Mouse (Mus musculus) CD4-positive helper T cell, adult 2 months (primary cell): ENCODE data around the gene Rnf149.
"Not testable (repeated sequence)": the region's sequence is repeated elsewhere in the genome, so short reads cannot be mapped to it uniquely, and the experiment has no call there.

Experiments
- DNase-seq: peaks from one replicate; pipeline ENCODE4 v3.0.0-alpha.2; 2012; ENCODE audit warnings: low read depth, missing footprints, low spot score

Gene Rnf149

DNA sequence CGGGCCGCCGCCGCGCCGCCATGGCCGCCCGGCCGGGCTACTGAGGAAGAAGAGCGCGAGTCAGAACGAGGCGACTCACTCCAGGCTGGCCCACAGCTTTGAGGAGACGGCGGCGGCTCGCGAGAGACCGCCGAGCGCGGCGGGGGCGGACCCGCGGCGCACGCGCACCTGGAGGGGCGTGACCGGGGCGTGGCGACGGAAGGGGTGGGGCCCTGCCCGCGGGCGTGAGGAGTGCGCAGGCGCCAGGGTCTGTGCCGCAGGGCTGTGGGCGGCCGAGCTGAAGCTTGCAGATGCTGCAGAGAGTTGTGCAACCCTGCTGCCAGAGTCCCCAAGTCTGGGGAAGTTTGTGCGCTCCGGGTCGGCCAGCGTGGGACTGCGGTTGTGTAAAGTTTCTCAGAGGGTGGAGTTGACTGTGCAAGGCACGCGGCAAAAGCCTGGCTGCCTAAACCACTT is at the start of gene Rnf149:
Gene Rnf149 (minus strand): TSS at position 153 of the 453 bp plus-strand sequence.
- peak; percentile 94 for DNase-seq

DNA sequence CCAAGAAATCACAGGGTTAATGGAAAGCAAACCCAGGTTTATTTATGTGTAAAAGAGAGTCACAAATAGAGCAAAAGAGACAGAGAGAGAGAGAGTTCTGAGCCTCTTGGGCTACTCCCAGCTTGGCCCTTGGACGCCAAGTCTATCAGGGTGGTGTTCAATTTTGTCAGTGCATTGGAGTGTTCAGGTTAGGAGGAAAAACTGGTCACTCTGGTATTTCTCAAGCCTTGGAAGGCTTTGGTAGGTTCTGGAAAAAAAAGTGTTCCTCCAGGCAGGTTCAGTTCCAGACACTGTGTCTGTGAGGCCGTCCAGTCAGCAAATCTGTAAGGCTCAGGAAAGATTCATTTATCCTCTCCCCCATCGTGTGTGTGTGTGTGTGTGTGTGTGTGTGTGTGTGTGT is 48.3 kb upstream of the Rnf149 start:
- no peak for DNase-seq

DNA sequence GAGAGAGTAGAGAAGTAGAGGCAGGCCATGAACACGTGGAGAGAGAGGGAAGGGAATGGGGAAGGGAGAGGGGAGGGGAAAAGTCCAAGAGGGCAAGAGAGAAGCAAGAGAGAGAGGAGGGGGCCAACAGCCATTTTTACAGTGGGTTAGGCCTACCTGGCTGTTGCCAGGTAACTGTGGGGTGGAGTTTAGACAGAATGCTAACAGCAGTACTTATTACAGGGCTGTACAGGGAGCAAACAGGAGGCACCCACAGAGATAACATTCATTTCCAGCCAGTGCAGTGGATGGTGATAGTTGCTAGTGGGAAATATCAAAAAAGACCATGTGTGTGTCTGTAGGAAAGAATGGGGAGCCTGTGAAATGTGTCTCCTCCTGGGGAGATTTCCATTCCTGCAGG is 46.5 kb upstream of the Rnf149 start:
- no peak for DNase-seq

GRCm38 (mm10) chr1:39623106-39623505 is 45.9 kb upstream of the Rnf149 start:
- DNase-seq: no peak

DNA sequence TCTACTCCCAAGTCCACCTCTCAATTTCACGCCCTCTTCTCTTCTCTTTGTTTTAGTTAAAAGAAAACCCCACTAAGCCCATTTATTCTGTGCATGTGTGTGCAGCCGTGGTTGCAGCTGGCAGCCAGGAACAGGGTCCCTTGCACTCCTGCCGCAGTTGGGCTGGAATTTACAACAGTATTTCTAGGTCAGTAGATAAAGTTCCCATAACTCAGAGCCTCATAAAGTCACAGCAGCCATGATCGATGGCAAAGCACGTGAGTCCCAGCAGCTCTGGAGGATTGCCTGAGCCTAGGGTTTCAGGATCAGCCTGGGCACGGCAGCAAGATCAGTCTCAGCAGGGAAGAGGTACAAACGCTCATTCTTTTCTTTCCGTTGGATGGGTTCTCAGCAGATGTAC is 41.3 kb upstream of the Rnf149 start:
- no peak for DNase-seq

- no peak for DNase-seq
Measured at GRCm38 (mm10) chr1:39615526-39615925, 38.3 kb upstream of the Rnf149 start.

GRCm38 (mm10) chr1:39614462-39615279 is 37.5 kb upstream of the Rnf149 start:
- DNase-seq: peak; percentile 34

DNA sequence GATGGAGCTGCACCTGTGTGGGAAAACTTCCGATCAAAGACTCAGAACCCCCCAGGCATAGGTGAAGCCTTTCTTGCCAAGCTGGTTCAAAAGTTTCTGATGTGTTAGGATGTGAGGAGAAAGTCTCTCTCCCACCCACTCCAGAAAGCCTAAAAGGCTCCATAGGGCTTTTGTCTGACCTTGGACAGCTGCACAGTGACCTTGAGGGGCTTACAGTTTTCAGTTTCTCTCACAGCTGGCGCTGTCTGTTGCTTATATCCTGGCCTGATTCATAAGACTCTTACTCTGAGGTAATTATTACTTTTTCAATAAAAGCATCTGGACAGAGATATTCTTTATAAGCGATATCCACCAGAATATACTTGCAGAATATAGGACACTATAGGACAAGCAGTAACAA is 35.9 kb upstream of the Rnf149 start:
- DNase-seq: no peak

- DNase-seq: no peak
Measured at GRCm38 (mm10) chr1:39612491-39612890, 35.3 kb upstream of the Rnf149 start.

DNA sequence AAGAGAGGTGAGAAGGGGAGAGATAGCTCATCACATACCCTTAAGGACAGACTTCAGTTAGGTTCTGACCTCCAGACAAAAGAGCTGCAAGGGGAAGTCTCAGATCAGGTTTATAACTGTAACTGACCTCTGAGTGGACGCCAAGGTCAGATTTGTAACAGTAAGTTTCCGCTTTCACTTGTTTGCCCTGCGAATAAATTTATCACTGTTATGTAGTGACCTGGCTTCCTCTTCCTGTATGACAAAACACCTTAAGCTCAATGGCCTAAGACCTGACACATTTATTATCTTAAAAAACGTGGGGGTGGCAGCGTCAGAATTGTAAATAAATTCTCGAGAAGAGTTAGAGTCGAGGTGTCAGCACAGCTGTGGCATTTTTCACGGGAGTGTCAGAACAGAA is 31.3 kb upstream of the Rnf149 start:
- DNase-seq: no peak

- DNase-seq: no peak
Measured at GRCm38 (mm10) chr1:39602477-39602876, 25.3 kb upstream of the Rnf149 start.

DNA sequence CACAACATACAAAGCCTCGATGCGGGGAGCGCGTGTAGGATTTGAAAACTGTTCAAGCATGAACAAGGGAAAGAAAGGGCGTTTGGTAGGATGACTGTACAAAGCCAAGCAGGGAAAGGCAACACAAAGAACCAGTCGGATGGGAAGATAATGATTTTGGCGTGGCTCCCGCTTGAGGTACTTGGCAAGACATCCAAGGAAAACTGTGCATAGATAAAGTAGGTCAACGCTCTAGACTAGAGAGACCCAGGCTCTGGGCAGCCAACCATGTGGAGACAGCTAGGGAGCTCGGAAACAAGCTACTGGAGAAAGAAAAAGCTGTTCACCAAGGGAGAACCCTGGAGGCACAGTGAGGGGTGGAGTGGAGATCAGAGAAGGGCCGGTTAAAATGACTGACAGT is 21.5 kb upstream of the Rnf149 start:
- no peak for DNase-seq

GRCm38 (mm10) chr1:39597135-39597534 is 19.9 kb upstream of the Rnf149 start:
- DNase-seq: not testable (repeated sequence)

DNA sequence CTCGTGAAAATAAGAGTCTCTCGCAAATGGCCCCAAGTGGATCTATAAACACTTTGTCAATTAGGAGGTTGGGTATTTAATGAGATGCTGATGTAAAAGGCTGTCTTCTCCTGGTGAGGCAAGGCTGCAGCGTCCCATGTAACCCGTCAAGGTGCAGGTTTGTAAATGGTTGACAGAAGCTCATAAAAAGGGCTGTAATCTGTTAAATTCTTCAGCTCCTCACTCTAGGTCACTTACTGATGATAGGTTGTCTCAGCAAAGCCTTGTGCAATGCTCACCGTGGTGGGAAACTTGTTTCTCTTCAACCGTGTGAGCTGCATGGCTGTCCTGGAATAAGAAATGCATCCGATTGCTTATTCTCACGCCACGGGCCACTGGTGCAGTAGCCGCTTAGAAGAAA is 16.6 kb upstream of the Rnf149 start:
- no peak for DNase-seq

GRCm38 (mm10) chr1:39592090-39592489 is 14.9 kb upstream of the Rnf149 start:
- no peak for DNase-seq

DNA sequence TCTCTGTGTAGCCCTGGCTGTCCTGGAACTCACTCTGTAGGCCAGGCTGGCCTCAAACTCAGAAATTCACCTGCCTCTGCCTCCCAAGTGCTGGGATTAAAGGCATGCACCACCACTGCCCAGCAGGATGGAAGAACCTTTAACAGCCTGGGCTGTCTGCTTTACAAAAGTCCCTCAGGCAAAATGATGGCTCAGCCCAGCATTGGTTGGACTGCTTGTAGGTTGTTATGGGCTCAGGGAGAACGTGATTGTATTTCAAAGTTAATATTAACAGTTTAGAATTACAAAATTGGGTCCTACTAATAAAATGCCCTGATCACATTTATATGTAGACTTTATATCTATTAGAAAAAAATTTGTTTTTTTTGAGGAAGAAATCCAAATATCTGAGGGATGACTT is 14.4 kb upstream of the Rnf149 start:
- DNase-seq: not testable (repeated sequence)

GRCm38 (mm10) chr1:39590193-39590592 is 13.0 kb upstream of the Rnf149 start:
- DNase-seq: no peak

GRCm38 (mm10) chr1:39585416-39585815 is 8.2 kb upstream of the Rnf149 start:
- DNase-seq: no peak

DNA sequence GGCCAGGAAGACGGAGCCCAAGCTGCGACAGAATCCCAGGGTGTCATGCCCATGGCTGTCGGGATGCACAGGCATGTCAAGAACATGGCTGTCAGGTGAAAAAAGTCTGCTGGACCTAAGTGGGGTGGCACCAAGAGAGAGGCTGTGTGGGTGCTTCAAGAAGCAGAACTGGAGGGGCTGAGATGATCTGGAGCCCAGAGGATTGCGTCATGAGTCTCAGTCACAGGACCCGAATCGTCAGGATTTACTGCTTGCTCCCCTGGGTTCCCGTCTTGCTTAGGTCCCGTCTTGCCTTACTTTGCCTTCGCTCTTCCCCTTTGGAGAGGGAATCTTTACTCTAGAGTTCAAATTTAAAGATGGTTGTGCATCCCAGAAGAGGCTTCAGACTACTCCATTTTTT is 6.0 kb upstream of the Rnf149 start:
- no peak for DNase-seq

GRCm38 (mm10) chr1:39581215-39581614 is 4.0 kb upstream of the Rnf149 start:
- DNase-seq: no peak

DNA sequence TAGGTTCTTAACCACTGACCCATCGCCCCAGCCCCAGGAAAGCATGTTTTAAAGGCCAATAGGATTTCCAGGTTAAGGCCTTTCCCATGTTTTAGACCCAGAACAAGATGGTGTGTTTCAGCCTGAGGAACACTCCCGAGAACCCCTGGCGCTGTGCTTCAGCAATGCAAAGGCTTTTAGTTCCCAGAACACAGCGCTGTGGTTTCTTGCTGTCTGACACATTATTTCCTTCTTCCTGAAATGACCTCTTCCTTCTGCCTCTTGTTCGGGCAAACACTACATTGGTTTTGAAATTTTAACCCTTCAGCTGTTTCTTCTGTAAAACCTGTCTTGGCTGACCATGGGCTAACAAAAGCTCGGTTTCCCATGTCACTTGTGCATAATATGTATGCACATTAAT is 1.9 kb upstream of the Rnf149 start:
- no peak for DNase-seq

DNA sequence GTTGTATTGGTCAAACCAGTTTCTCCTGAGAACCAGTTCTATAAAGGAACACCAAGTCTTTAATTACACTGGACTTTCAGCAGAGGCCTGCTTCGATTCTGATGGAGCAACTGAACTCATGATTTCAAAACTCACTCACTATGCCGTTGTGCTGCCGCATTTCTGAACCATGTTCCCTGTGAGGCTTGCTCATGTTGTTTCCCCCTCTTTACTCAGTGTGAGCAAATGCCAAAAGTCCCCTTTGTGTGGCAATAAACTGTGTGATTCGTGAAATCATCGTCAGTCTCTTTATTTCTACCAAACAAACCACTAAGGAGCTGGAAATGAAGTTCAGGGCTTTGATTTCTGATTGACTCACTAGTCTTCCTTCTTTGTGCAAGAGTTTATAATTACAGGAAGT is 1.2 kb upstream of the Rnf149 start:
- peak; percentile 35 for DNase-seq

- peak; percentile 77 for DNase-seq
Measured at GRCm38 (mm10) chr1:39576431-39577243, 568 bp downstream of the Rnf149 start.
